Comparison of ENCODE assay signal across 8 mouse cellular contexts in genomic region chr7:30729396-30730063, GRCm38 (mm10). TPM values are rescaled to one million over a fixed set of nuclear protein-coding genes. Genes with fewer than 3 reads are reported as not detected.
DNase-seq lines count a peak whose midpoint lies in the region; ATAC-seq and TF ChIP-seq lines count a peak whose summit lies in the region.

Tmem147 (minus strand) TSS chr7:30729540.

- peak within 1 kb of the TSS; percentile 79 for H3K9ac ChIP-seq in heart, embryonic 15.5 days
- peak within 1 kb of the TSS; percentile 86 for H3K9ac ChIP-seq in liver, embryonic 14.5 days (replicated peaks)
- H3K9ac ChIP-seq in neural tube, embryonic 11.5 days (ENCODE audit: low read length) = peak within 1 kb of the TSS; percentile 80
- H3K9ac ChIP-seq in stomach, postnatal 0 days (ENCODE audit: low read length) = peak within 1 kb of the TSS; percentile 80

- under 1% methylated on average over 60 of the region's 60 CpGs for WGBS in forebrain, embryonic 10.5 days
- under 1% methylated on average over 60 of the region's 60 CpGs for WGBS in heart, embryonic 15.5 days
- 1% methylated on average over 60 of the region's 60 CpGs for WGBS in liver, embryonic 14.5 days (ENCODE audit: insufficient replicate concordance)
- WGBS in neural tube, embryonic 11.5 days = under 1% methylated on average over 60 of the region's 60 CpGs
- 0% methylated on average over 60 of the region's 60 CpGs for WGBS in stomach, postnatal 0 days

- peak within 1 kb of the TSS; percentile 88 for H3K4me3 ChIP-seq in forebrain, embryonic 10.5 days
- peak within 1 kb of the TSS; percentile 67 for H3K4me3 ChIP-seq in heart, embryonic 15.5 days
- H3K4me3 ChIP-seq in liver, embryonic 14.5 days (ENCODE audit: insufficient read depth in 1 of 2, low read depth in 2 of 2, low read length in 2 of 2) = peak within 1 kb of the TSS; percentile 75 to 85
- peak within 1 kb of the TSS; percentile 87 for H3K4me3 ChIP-seq in neural tube, embryonic 11.5 days (ENCODE audit: low read depth, low read length)
- peak within 1 kb of the TSS; percentile 74 for H3K4me3 ChIP-seq in stomach, postnatal 0 days (ENCODE audit: low read depth, low read length)

- TF ChIP-seq EP300 in liver, embryonic 14.5 days (IDR thresholded peaks at IDR 0.05; ENCODE audit: low read depth) = no peak; the same call in 1 of the 2 replicates
- no peak for TF ChIP-seq EP300 in stomach, postnatal 0 days (optimal IDR thresholded peaks at IDR 0.05)

- H3K36me3 ChIP-seq in forebrain, embryonic 10.5 days (replicated peaks) = peaks cover 60% of the 10 kb centered on the region
- peaks cover 12% of the 10 kb centered on the region for H3K36me3 ChIP-seq in heart, embryonic 15.5 days
- H3K36me3 ChIP-seq in liver, embryonic 14.5 days (replicated peaks; ENCODE audit: control insufficient read depth, insufficient read depth, low read depth) = 0 out of 2 replicates have a peak, but pooled peaks cover 2% of the 10 kb centered on the region
- no peaks in the 10 kb centered on the region; the same call in 1 of the 2 replicates for H3K36me3 ChIP-seq in neural tube, embryonic 11.5 days (ENCODE audit: control insufficient read depth, insufficient read depth, low read length)
- H3K36me3 ChIP-seq in stomach, postnatal 0 days (ENCODE audit: control insufficient read depth, insufficient read depth, low read length) = no peaks in the 10 kb centered on the region

- DNase-seq in CD8-positive naive resting alpha-beta T cell, adult 2 months (ENCODE audit: low read depth in 2 of 2, low spot score in 2 of 2) = peak; percentile 88 to 91
- peak; percentile 89 for DNase-seq in c-Kit-positive CD71-negative TER-119-negative erythroid progenitor cells, embryonic 14.5 days (ENCODE audit: low read depth)
- peak; percentile 92 for DNase-seq in forebrain, embryonic 10.5 days (ENCODE audit: extremely low spot score, low spot score)
- DNase-seq in kidney, postnatal 25 days = peak; percentile 98 to 99
- peak; percentile 85 to 87 (median 85) for DNase-seq in liver, embryonic 14.5 days (ENCODE audit: low read depth in 3 of 3, low spot score in 3 of 3)
- DNase-seq in neural tube, embryonic 11.5 days (ENCODE audit: low spot score) = peak; percentile 95
- peak; percentile 95 for DNase-seq in stomach, postnatal 0 days (ENCODE audit: low spot score)

- H3K27ac ChIP-seq in forebrain, embryonic 10.5 days = peak within 1 kb of the TSS; percentile 91
- peak within 1 kb of the TSS; percentile 92 for H3K27ac ChIP-seq in heart, embryonic 15.5 days
- peak within 1 kb of the TSS; percentile 89 for H3K27ac ChIP-seq in liver, embryonic 14.5 days
- H3K27ac ChIP-seq in neural tube, embryonic 11.5 days (ENCODE audit: low read depth, low read length) = peak within 1 kb of the TSS; percentile 77
- peak within 1 kb of the TSS; percentile 85 for H3K27ac ChIP-seq in stomach, postnatal 0 days (replicated peaks)

- peak; percentile 96 for ATAC-seq in heart, embryonic 15.5 days (replicated peaks; ENCODE audit: insufficient number of reproducible peaks, insufficient read depth, low FRiP score, low read depth)
- peak; percentile 95 for ATAC-seq in liver, embryonic 14.5 days (ENCODE audit: insufficient read depth)
- ATAC-seq in neural tube, embryonic 11.5 days (ENCODE audit: insufficient read depth, low FRiP score, low TSS enrichment) = peak; percentile 98
- ATAC-seq in stomach, postnatal 0 days (ENCODE audit: low FRiP score, low TSS enrichment) = peak; percentile 93

- H3K9me3 ChIP-seq in forebrain, embryonic 10.5 days = no peaks in the 10 kb centered on the region
- no peaks in the 10 kb centered on the region for H3K9me3 ChIP-seq in heart, embryonic 15.5 days (replicated peaks)
- no peaks in the 10 kb centered on the region for H3K9me3 ChIP-seq in liver, embryonic 14.5 days (ENCODE audit: control insufficient read depth, low read length)
- no peaks in the 10 kb centered on the region for H3K9me3 ChIP-seq in neural tube, embryonic 11.5 days (ENCODE audit: control insufficient read depth, low read length)
- no peaks in the 10 kb centered on the region for H3K9me3 ChIP-seq in stomach, postnatal 0 days (ENCODE audit: control insufficient read depth, low read length)

- TF ChIP-seq CTCF in liver, embryonic 14.5 days (IDR thresholded peaks at IDR 0.05; ENCODE audit: low read depth) = peak; percentile 66
- TF ChIP-seq CTCF in stomach, postnatal 0 days (IDR thresholded peaks at IDR 0.05; ENCODE audit: low read depth) = peak; percentile 57

- H3K4me1 ChIP-seq in forebrain, embryonic 10.5 days = peaks cover 27% of the 10 kb centered on the region
- H3K4me1 ChIP-seq in heart, embryonic 15.5 days (replicated peaks) = peaks cover 18% of the 10 kb centered on the region
- H3K4me1 ChIP-seq in liver, embryonic 14.5 days (replicated peaks; ENCODE audit: control insufficient read depth in 2 of 2, insufficient read depth in 2 of 2, low read length in 1 of 2) = peaks cover 7 to 11% of the 10 kb centered on the region in 2 experiments; a peak in 3 of 4 replicates
- H3K4me1 ChIP-seq in neural tube, embryonic 11.5 days (ENCODE audit: control insufficient read depth, insufficient read depth, low read length) = peaks cover 14% of the 10 kb centered on the region
- no peaks in the 10 kb centered on the region; the same call in 1 of the 2 replicates for H3K4me1 ChIP-seq in stomach, postnatal 0 days (replicated peaks; ENCODE audit: control insufficient read depth, insufficient read depth)

- no peaks in the 10 kb centered on the region for H3K27me3 ChIP-seq in forebrain, embryonic 10.5 days (ENCODE audit: poor library complexity, severe bottlenecking)
- H3K27me3 ChIP-seq in heart, embryonic 15.5 days = no peaks in the 10 kb centered on the region
- no peaks in the 10 kb centered on the region for H3K27me3 ChIP-seq in liver, embryonic 14.5 days (ENCODE audit: control insufficient read depth, insufficient read depth, low read length)
- H3K27me3 ChIP-seq in neural tube, embryonic 11.5 days (ENCODE audit: control insufficient read depth, insufficient read depth, low read length) = no peaks in the 10 kb centered on the region
- no peaks in the 10 kb centered on the region for H3K27me3 ChIP-seq in stomach, postnatal 0 days (ENCODE audit: control insufficient read depth, insufficient read depth, low read length)

- peak within 1 kb of the TSS; percentile 82 for H3K4me2 ChIP-seq in heart, embryonic 15.5 days
- H3K4me2 ChIP-seq in liver, embryonic 14.5 days (ENCODE audit: low read depth) = peak within 1 kb of the TSS; percentile 84
- H3K4me2 ChIP-seq in neural tube, embryonic 11.5 days (ENCODE audit: low read depth) = peak within 1 kb of the TSS; percentile 60
- peak within 1 kb of the TSS; percentile 85 for H3K4me2 ChIP-seq in stomach, postnatal 0 days (replicated peaks; ENCODE audit: low read depth)

RNA-seq across cellular contexts. Expression of gene Tmem147, which starts in this region (rescaled TPM):
- 154 and 158 TPM in 2 replicates for polyA plus RNA-seq in forebrain, embryonic 10.5 days (2016; fragmentation: Nextera tagmentation; extraction: Ambion mirVana)
- polyA plus RNA-seq in heart, embryonic 15.5 days (2015; fragmentation: Nextera tagmentation; extraction: Ambion mirVana) = 167 and 172 TPM in 2 replicates
- polyA plus RNA-seq in liver, embryonic 14.5 days (2012; rRNA removed) = 63.3 and 64.4 TPM in 2 replicates
- polyA plus RNA-seq in liver, embryonic 14.5 days (2014; fragmentation: Nextera tagmentation; extraction: Ambion mirVana) = 110 and 117 TPM in 2 replicates
- polyA plus RNA-seq in neural tube, embryonic 11.5 days (2014; fragmentation: Nextera tagmentation; extraction: Ambion mirVana) = 167 and 172 TPM in 2 replicates
- polyA plus RNA-seq in stomach, postnatal 0 days (2015; fragmentation: Nextera tagmentation; extraction: Ambion mirVana) = 210 and 221 TPM in 2 replicates

Comparison
In these comparisons a context has a peak if more than half of its experiments do, and no peak if none do; other contexts are left out.
1. Peak in every context shown above with its lines: DNase-seq, ATAC-seq, H3K4me3 ChIP-seq and H3K27ac ChIP-seq.